Mouse (Mus musculus) brain, embryonic 14.5 days (tissue): ENCODE data around the gene Tnrc18.

Source experiments
- CTCF ChIP-seq: fragments of 200-500 bp; IDR thresholded peaks from 2 replicates; pipeline ENCODE4 v1.5.1; 2012; ENCODE audit warnings: inconsistent platforms, mild to moderate bottlenecking, moderate library complexity, borderline replicate concordance; ENCODE audit not compliant: insufficient read depth, insufficient read length; ENCODE audit errors: extremely low read depth
- POLR2A ChIP-seq: fragments of 200-500 bp; IDR thresholded peaks from 2 replicates; pipeline ENCODE4 v1.6.1; 2012; ENCODE audit warnings: mild to moderate bottlenecking, inconsistent platforms, borderline replicate concordance; ENCODE audit not compliant: poor library complexity, insufficient read depth, insufficient read length, severe bottlenecking; ENCODE audit errors: extremely low read depth

GRCm38 (mm10) chr5:142782459-142783141, 34.9 kb downstream of the Tnrc18 start:
- TF ChIP-seq CTCF (no peak), POLR2A (no peak)
